Mouse (Mus musculus) forebrain, embryonic 16.5 days (tissue): ENCODE measurements around the gene Gm10271. TPM values are rescaled to one million over a fixed set of nuclear protein-coding genes. Genes with fewer than 3 reads are reported as not detected.

Experiments
- ATAC-seq: fragments of 200-750 bp; cut with Nextera tagmentation; 2 replicates; pipeline ENCODE4 v1.8.0; 2017; ENCODE audit warnings: mild to moderate bottlenecking, moderate library complexity
- H3K27ac ChIP-seq: fragments of 300-500 bp; sonication (generic); 2 replicates; pipeline ENCODE4 v1.5.1; 2014; ENCODE audit warnings: low read length, control low read depth
- H3K27me3 ChIP-seq: fragments of 300-500 bp; sonication (generic); replicated peaks from 2 replicates; pipeline ENCODE4 v1.6.1; 2014; ENCODE audit warnings: low read length; ENCODE audit not compliant: control insufficient read depth, insufficient read depth
- H3K36me3 ChIP-seq: fragments of 300-500 bp; sonication (generic); 2 replicates; pipeline ENCODE4 v1.6.1; 2014; ENCODE audit not compliant: control insufficient read depth, insufficient read depth
- H3K4me1 ChIP-seq: fragments of 300-500 bp; sonication (generic); replicated peaks from 2 replicates; pipeline ENCODE4 v1.6.1; 2014; ENCODE audit warnings: low read length; ENCODE audit not compliant: control insufficient read depth, insufficient read depth
- H3K4me2 ChIP-seq: fragments of 300-500 bp; sonication (generic); 2 replicates; pipeline ENCODE4 v1.6.1; 2014; ENCODE audit warnings: mild to moderate bottlenecking, low read length, control low read depth
- H3K4me3 ChIP-seq: fragments of 300-500 bp; sonication (generic); replicated peaks from 2 replicates; pipeline ENCODE4 v1.5.1; 2014; ENCODE audit warnings: mild to moderate bottlenecking, low read length, control low read depth
- H3K9ac ChIP-seq: fragments of 300-500 bp; sonication (generic); replicated peaks from 2 replicates; pipeline ENCODE4 v1.6.1; 2014; ENCODE audit warnings: low read depth, low read length, control low read depth
- H3K9me3 ChIP-seq: fragments of 300-500 bp; sonication (generic); 2 replicates; pipeline ENCODE4 v1.6.1; 2016; ENCODE audit warnings: low read length; ENCODE audit not compliant: control insufficient read depth
- WGBS: fragments of 180-500 bp; shearing (Covaris S2); extraction: QIAGEN DNeasy Blood & Tissue Kit; methylation state at CpG from one replicate; pipeline ENCODE4 v1.1.7; 2014; 5-methylcytosine and 5-hydroxymethylcytosine counted together
- polyA plus RNA-seq: library from polyadenylated mRNA; unstranded; fragments of >200 nt; fragmentation: Nextera tagmentation; extraction: Ambion mirVana; gene quantifications from 2 replicates; pipeline ENCODE4 v1.2.1, GENCODE M21; 2015

Gm10271 gene
- polyA plus RNA-seq, 1 experiment from 2014 or later, result not detected

- Histone ChIP-seq H3K4me2 (no peak overlapping the region), H3K27me3 (no peaks in the 10 kb centered on the region), H3K27ac (no peak overlapping the region), H3K4me1 (no peaks in the 10 kb centered on the region), H3K4me3 (no peak overlapping the region), H3K9me3 (no peaks in the 10 kb centered on the region), H3K9ac (no peak overlapping the region), H3K36me3 (no peaks in the 10 kb centered on the region)
- 55% methylated on average over 12 of the region's 12 CpGs for WGBS
- ATAC-seq, result 0 out of 2 replicates have a peak, but pooled peaks have one; percentile 33
These were observed 28.6 kb upstream of the Gm10271 start for GRCm38 (mm10) chr10:117000975-117001374.

- Histone ChIP-seq H3K9ac (no peak overlapping the region), H3K27me3 (no peaks in the 10 kb centered on the region), H3K36me3 (no peaks in the 10 kb centered on the region), H3K4me3 (no peak overlapping the region), H3K27ac (no peak overlapping the region), H3K4me2 (no peak overlapping the region), H3K4me1 (no peaks in the 10 kb centered on the region), H3K9me3 (no peaks in the 10 kb centered on the region)
- no peak for ATAC-seq
- 87% methylated on average over 17 of the region's 17 CpGs for WGBS
These were observed 26.5 kb upstream of the Gm10271 start for GRCm38 (mm10) chr10:116998716-116999455.

GRCm38 (mm10) chr10:116996236-116996600 is 23.8 kb upstream of the Gm10271 start:
- Histone ChIP-seq H3K9me3 (no peaks in the 10 kb centered on the region), H3K4me2 (no peak overlapping the region), H3K4me3 (no peak overlapping the region), H3K27ac (no peak overlapping the region), H3K4me1 (no peaks in the 10 kb centered on the region), H3K9ac (no peak overlapping the region), H3K36me3 (no peaks in the 10 kb centered on the region), H3K27me3 (no peaks in the 10 kb centered on the region)
- WGBS, result 84% methylated on average over 6 of the region's 6 CpGs
- no peak for ATAC-seq

GRCm38 (mm10) chr10:116995584-116996235 is 23.3 kb upstream of the Gm10271 start:
- Histone ChIP-seq H3K27me3 (no peaks in the 10 kb centered on the region), H3K9ac (no peak overlapping the region), H3K4me3 (no peak overlapping the region), H3K4me2 (no peak overlapping the region), H3K36me3 (no peaks in the 10 kb centered on the region), H3K9me3 (no peaks in the 10 kb centered on the region), H3K27ac (no peak overlapping the region), H3K4me1 (no peaks in the 10 kb centered on the region)
- no peak for ATAC-seq
- WGBS, result 76% methylated on average over 6 of the region's 6 CpGs

GRCm38 (mm10) chr10:116995162-116995561 is 22.8 kb upstream of the Gm10271 start:
- Histone ChIP-seq H3K9ac (no peak overlapping the region), H3K4me3 (no peak overlapping the region), H3K4me1 (no peaks in the 10 kb centered on the region), H3K36me3 (no peaks in the 10 kb centered on the region), H3K9me3 (no peaks in the 10 kb centered on the region), H3K27me3 (no peaks in the 10 kb centered on the region), H3K27ac (no peak overlapping the region), H3K4me2 (no peak overlapping the region)
- 84% methylated on average over 5 of the region's 5 CpGs for WGBS
- ATAC-seq, result no peak

- Histone ChIP-seq H3K4me1 (no peaks in the 10 kb centered on the region), H3K9ac (no peak overlapping the region), H3K9me3 (no peaks in the 10 kb centered on the region), H3K27ac (no peak overlapping the region), H3K36me3 (no peaks in the 10 kb centered on the region), H3K4me2 (no peak overlapping the region), H3K4me3 (no peak overlapping the region), H3K27me3 (no peaks in the 10 kb centered on the region)
- WGBS, result 90% methylated on average over 8 of the region's 8 CpGs
- no peak for ATAC-seq
These were observed 21.6 kb upstream of the Gm10271 start for GRCm38 (mm10) chr10:116993971-116994370.

- H3K36me3 ChIP-seq, result no peaks in the 10 kb centered on the region
- no peaks in the 10 kb centered on the region for H3K9me3 ChIP-seq
- no peak within 1 kb of the TSS for H3K4me3 ChIP-seq
- H3K4me1 ChIP-seq, result 0 out of 2 replicates have a peak, but pooled peaks cover 2% of the 10 kb centered on the region
- no peak for ATAC-seq
- 44% methylated on average over 21 of the region's 21 CpGs for WGBS
- no peak within 1 kb of the TSS for H3K9ac ChIP-seq
- no peak within 1 kb of the TSS for H3K4me2 ChIP-seq
- H3K27ac ChIP-seq, result no peak within 1 kb of the TSS
- no peaks in the 10 kb centered on the region for H3K27me3 ChIP-seq
These were observed 14.1 kb upstream of the Gm10271 start, which contains the start of gene Best3 for GRCm38 (mm10) chr10:116986264-116987082. Gene Best3, plus strand, starts transcription at chr10:116986314.

GRCm38 (mm10) chr10:116984836-116985235 is 12.4 kb upstream of the Gm10271 start:
- 61% methylated on average over 12 of the region's 12 CpGs for WGBS
- Histone ChIP-seq H3K4me2 (no peak overlapping the region), H3K9ac (no peak overlapping the region), H3K27me3 (no peaks in the 10 kb centered on the region), H3K36me3 (no peaks in the 10 kb centered on the region), H3K27ac (no peak overlapping the region), H3K9me3 (no peaks in the 10 kb centered on the region), H3K4me3 (no peak overlapping the region), H3K4me1 (0 out of 2 replicates have a peak, but pooled peaks cover 2% of the 10 kb centered on the region)
- no peak for ATAC-seq

GRCm38 (mm10) chr10:116982526-116982925 is 10.1 kb upstream of the Gm10271 start:
- no peak overlapping the region for H3K4me2 ChIP-seq
- H3K27me3 ChIP-seq, result no peaks in the 10 kb centered on the region
- 85% methylated on average over 3 of the region's 4 CpGs for WGBS
- no peak overlapping the region for H3K4me3 ChIP-seq
- no peak overlapping the region for H3K9ac ChIP-seq
- H3K36me3 ChIP-seq, result no peaks in the 10 kb centered on the region
- H3K4me1 ChIP-seq, result 0 out of 2 replicates have a peak, but pooled peaks cover 2% of the 10 kb centered on the region
- no peak overlapping the region for H3K27ac ChIP-seq
- no peaks in the 10 kb centered on the region for H3K9me3 ChIP-seq
- ATAC-seq, result no peak
